Mouse (Mus musculus): ENCODE results near the gene Usp15.
A peak's percentile ranks its signal among the peaks of the same experiment; 100 is the strongest.

The Usp15 gene

DNA sequence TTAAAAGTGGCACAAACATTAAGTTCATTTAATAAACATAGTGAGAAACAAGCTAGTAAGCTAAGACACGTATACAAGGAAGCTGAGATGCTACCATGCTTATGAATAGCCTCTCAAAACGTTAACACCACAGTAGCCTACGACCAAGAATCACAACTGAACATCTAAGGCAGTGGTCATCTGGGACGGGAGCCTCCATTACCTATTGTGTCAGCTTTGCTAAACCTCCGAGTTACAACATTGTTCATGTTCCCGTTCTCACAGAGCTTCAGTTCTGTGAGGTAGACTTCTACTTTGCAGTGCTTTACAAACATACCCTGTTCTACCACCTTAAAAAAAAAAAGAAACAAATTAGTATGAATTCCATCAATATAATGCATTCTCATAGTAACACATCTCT is 25.9 kb downstream of the Usp15 start:
- DNase-seq: no peak

DNA sequence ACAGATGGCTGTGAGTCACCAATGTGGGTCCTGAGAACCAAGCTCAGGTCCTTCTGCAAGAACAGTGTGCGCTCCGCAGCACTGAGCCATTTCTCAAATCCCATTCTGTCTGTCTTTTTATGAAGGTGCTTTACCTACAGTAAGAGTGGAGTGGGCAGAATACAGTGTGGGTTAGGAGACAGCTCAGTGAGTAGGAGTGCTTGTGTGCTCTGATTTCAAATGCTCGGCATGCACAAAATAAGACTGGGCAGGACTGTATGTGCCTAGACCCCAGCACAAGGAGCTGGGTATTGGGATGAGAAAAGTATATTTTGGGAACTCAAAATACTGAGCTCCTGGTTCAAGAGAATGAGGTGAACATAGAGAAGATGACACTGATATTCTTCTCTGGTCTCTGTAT is 31.3 kb downstream of the Usp15 start:
- DNase-seq: no peak

- peak; percentile 17 to 29 for DNase-seq
These were observed 36.3 kb downstream of the Usp15 start for GRCm38 (mm10) chr10:123160508-123160907.

DNA sequence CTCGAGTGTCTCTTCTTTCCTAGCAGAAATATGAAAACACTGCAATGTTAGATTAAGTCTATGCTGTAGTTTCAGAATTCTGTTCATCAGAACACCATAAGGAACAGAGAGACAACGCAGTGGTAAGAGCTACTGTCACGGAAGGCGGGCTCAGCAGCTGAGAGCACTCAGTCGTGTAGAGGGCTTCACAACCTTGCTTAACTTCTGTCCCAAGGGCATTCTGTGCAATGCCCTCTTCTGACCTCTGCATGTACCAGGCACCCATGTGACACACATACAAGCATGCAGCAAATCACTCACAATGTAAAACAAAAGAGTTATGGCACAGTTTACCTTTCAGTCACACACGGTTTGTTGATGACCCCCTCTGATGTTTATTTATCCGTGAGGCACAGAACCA is 37.5 kb downstream of the Usp15 start:
- no peak for DNase-seq

DNA sequence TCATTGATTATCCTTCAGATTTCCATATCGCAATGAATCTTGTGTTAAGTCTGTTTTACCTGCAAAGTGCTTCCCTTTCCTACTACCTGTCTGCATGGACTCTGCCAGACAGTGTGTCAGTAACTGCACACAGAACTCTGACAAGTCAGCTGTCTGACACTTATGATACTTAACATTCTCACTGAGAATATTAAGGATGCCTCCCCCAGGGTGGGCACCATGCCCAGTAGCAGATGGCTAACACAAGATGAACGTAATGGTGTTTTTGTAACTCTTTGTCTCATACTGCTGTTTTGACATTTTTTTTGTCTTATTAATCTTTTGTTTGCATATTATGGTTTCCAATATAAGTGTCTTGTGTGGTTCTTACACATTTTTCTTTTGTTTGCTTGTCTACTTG is 40.4 kb downstream of the Usp15 start:
- DNase-seq: no peak

- no peak for DNase-seq
These were observed 41.0 kb downstream of the Usp15 start for GRCm38 (mm10) chr10:123155764-123156163.

DNA sequence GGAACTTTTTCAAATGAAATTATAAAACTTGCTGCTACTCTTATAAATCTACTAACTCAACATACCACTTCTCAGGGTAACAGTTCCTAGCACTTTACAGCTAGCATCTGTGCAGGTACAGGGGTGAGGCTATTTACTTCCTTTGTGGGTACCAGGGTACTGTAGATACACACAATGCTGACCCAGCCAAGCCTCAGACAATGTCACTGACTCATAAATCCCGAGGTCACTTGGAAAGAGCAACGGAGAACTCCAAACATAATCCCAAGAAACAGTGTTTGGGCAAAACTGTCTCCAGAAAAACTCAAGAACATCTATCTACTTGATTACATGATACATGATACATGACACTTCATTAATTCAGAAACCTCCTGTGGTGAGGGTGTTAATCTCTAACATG is 43.5 kb downstream of the Usp15 start:
- no peak for DNase-seq

GRCm38 (mm10) chr10:123148025-123148814 is 48.6 kb downstream of the Usp15 start:
- no peak for DNase-seq

GRCm38 (mm10) chr10:123147180-123147579 is 49.6 kb downstream of the Usp15 start:
- DNase-seq: peak in 1 of 2 experiments; percentile 20

GRCm38 (mm10) chr10:123146349-123146748 is 50.4 kb downstream of the Usp15 start:
- DNase-seq: no peak

GRCm38 (mm10) chr10:123144256-123144655 is 52.5 kb downstream of the Usp15 start:
- no peak for DNase-seq

GRCm38 (mm10) chr10:123142395-123143050 is 54.3 kb downstream of the Usp15 start:
- no peak for DNase-seq

DNA sequence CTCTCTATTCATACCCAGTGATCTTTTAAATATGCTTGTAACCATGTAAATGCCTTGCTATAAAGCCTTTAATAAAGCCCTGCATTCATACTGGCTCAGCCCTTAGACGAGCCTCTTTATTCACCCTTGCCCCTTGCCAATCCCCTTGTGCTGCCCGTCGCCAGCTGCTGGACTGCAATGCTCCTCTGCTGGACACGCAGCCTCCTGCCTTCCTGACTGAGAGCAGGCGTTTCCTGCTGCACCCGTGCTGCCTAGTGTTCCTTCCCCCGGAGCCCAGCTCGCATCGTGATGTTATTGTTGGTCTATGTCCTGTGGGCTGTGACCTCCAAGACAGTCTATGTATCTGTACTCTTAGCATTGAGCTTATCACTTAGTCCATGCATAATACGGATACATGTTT is 61.0 kb downstream of the Usp15 start:
- DNase-seq: peak; percentile 21 to 47

DNA sequence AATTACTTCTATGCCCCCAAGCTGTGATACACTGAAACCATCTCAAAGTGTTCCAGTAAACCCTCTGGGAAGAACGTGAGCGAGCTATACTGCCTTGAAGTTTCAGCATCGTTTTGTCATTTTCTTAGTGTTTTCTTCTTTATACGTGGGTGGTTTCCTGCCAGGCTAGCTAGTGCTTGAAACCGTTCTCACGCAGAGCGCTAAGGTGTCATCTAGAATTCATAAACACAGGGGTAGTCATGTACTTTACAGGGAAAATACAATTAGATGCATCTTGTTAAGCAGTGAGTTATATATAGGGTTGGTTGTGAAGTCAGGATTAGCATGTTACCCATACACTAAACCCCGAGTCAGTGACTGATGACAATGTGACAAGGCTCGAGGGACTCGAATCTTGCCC is 65.3 kb downstream of the Usp15 start:
- DNase-seq: peak in 1 of 2 experiments; percentile 2

GRCm38 (mm10) chr10:123120666-123121392 is 76.0 kb downstream of the Usp15 start:
- no peak for DNase-seq

- no peak for DNase-seq
These were observed 79.9 kb downstream of the Usp15 start for GRCm38 (mm10) chr10:123116861-123117260.

DNA sequence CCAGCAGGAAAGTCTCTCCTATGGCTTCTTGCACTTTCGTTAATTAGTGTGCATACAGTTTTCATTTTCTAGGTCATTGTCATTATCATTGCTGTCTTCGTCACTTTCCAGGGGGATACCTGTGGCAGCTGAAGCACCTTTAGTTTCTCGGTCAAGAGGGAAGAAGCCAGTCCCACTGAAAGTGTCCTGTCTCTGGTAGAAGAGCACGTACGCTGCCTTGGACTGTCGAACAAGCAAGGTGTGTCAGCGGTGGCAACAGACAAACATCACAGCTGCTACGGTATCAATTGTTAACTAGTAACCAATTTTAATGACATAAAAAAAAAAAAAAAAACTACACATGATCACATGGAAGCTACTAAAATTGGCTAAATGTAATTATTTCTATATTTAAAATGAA is 83.3 kb downstream of the Usp15 start:
- no peak for DNase-seq

GRCm38 (mm10) chr10:123112787-123113168 is 84.0 kb downstream of the Usp15 start:
- no peak for DNase-seq

DNA sequence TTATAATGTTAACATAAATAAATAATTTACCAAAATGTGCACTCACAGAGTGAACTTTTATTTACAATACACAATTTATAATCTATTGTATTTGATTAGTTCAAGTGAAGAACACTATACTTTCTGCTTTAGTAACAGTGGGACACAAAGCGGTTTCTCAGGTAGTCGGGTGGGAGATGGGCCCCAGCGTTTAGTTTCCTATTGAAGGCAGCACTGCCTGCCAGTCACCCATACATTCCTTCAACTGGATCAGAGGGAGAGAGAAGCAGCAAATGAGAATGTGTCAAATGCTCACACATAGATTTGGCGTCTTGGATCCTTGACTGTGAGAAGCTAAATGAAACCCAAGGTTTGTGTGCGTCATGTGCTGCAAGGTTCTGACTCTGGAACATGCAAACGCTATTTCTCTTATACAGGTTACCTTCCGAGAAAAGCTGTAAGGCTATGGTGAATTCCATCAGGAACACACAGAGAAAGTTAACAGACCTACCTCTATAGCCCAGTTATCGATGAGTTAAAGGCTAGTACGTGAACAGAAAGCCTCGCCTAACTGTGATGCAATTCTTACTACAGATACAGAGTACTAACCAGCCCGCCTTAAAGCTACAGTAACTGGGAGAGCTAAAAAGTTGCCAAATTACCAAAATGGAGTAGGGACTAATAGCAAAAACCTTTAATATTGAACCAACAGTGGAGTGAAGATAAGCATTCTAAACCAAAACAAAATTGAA is 84.6 kb downstream of the Usp15 start:
- no peak for DNase-seq

GRCm38 (mm10) chr10:123110548-123110947 is 86.2 kb downstream of the Usp15 start:
- DNase-seq: peak in 1 of 2 experiments; percentile 39

- no peak for DNase-seq
These were observed 88.3 kb downstream of the Usp15 start for GRCm38 (mm10) chr10:123108527-123108926.

- no peak for DNase-seq
These were observed 88.7 kb downstream of the Usp15 start for GRCm38 (mm10) chr10:123108121-123108520.

GRCm38 (mm10) chr10:123101303-123101702 is 95.5 kb downstream of the Usp15 start:
- DNase-seq: no peak

Measured in lung, postnatal 4 days (tissue).